Mouse (Mus musculus): ENCODE results near the gene Hoxc8.

Gene Hoxc8

DNA sequence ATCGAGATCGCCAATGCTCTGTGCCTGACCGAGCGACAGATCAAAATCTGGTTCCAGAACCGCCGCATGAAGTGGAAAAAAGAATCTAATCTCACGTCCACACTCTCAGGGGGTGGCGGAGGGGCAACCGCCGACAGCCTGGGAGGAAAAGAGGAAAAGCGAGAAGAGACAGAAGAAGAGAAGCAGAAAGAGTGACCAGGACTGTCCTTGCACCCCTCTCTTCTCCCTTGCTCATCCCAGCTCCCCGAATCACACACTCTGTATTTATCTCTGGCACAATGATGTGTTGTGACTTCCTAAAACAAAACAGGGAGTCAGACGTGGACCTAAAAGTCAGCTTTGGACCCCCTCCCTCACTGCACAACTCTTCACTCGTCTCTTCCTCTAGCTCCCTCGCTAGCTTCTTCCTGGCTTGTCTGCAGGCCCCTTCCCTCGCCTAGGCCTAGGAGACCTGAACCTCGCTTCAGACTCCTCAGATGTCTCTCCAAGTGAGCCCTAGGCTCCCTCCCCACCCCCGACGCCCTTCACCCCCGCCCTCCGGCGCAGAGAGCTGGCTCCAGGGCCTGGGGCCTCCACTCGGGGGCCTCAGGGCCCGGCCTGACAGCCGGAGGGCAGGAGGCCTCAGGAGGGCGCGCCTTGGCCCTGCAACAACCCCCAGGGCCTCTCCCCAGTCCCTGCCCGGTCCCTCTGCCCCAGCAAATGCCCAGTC, 20.6 kb downstream of the Hoxc8 start:
- DNase-seq = no peak

DNA sequence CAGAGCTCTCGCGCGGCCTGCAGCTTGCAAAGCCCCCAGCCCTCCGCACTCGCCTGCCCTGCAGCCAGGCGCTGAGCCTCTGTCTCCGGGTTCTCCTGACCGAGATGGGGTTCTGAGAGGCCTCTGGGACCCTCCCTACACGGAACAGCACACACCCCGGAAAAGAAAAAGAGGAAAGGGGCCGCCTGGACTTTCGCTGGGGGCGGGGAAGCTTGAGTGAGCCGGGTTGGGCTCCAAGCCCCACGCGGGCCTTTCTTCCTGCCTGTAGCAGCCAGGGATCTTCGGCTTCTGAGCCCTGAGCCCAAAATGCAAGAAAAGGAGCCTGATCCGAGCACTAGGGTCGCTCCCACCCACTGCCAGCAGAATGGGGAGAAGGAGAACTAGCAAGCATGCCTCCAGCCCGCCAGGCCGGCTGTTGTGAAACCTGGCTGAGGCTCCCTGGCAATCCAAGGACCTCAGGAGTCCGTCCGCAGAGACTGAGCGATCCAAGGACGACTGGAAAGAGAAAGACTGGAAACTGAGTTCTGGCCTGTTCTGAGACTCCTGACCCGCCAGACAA, 21.6 kb downstream of the Hoxc8 start:
- no peak for DNase-seq

DNA sequence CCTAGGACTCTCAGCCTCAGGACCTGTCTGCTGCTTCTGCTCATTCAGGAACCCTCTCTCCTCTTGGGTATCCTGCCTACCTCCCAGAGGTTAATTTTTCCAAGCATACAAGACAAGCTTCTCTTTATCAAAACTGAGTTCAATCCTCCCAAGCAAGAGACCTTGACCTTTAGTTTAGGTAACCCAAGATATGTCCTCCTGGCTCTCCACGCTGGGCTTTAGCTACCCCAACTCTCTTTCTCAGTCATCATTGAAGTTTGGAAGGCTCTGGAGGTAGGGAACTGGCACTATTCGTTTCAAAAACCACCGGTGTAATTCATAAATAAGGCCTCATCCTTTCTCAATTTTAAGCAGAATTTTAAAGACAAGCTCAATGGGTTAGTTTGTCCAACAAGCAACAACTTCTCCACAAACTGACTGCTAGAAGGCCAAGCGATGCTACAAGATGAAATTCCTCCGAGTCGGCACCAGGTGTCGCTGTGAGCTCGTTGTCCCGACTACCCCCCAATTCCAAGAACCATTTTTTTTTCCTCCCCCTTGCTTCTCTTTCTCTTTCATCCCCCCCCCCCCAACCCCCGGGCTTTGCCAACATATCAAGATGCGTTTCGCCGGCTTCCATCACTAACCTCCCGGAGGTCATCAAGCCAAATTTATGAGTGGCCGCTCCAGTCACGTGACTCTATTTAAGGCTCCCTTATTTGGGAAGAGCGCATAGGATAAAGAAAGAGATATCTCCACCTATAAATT, 23.0 kb downstream of the Hoxc8 start:
- peak in 1 of 2 experiments; percentile 43 for DNase-seq

DNA sequence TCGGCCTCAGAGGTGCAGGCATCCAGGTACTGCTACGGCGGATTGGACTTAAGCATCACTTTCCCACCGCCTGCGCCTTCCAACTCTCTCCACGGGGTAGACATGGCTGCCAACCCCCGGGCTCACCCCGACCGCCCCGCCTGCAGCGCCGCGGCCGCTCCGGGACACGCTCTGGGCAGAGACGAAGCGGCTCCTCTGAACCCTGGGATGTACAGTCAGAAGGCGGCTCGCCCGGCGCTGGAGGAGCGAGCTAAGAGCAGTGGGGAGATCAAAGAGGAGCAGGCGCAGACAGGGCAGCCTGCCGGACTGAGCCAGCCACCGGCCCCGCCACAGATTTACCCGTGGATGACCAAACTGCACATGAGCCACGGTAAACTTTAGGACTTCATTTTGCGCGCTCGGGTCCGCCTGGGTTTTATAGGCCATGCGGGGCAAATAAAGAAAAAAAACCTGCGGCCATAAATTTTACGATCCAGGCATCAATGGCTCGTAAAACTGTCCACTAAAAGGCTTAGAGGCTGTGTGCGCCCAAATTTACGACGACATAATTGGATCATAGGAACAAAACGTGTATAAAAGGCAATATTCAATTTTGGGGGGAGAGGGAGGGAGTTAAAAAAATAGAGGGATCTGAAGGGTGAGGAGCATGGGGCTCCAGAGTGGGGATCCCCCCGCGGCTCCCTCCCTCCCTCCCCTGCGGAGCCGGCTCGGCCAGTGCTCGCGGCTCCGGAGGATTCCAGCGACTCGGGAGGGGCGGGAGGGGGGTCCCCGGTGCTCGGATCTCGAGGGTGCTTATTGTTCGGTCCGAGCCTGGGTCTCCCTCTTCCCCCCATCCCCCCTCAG, 24.0 kb downstream of the Hoxc8 start:
- DNase-seq = no peak

DNA sequence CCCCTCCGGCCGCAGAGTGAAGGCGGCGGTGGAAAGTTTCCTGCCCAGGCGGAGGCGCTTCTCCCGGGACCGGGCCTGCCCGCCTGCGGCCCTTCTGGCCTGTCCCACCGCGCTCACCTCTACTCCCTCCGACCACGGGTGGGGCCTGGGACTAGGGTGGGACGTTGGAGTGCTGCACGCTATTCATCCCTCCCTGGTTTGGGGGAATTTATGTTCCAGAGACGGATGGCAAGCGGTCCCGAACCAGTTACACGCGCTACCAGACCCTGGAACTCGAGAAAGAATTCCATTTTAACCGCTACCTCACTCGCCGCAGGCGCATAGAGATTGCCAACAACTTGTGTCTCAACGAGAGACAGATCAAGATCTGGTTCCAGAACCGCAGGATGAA, 24.6 kb downstream of the Hoxc8 start:
- no peak for DNase-seq

DNA sequence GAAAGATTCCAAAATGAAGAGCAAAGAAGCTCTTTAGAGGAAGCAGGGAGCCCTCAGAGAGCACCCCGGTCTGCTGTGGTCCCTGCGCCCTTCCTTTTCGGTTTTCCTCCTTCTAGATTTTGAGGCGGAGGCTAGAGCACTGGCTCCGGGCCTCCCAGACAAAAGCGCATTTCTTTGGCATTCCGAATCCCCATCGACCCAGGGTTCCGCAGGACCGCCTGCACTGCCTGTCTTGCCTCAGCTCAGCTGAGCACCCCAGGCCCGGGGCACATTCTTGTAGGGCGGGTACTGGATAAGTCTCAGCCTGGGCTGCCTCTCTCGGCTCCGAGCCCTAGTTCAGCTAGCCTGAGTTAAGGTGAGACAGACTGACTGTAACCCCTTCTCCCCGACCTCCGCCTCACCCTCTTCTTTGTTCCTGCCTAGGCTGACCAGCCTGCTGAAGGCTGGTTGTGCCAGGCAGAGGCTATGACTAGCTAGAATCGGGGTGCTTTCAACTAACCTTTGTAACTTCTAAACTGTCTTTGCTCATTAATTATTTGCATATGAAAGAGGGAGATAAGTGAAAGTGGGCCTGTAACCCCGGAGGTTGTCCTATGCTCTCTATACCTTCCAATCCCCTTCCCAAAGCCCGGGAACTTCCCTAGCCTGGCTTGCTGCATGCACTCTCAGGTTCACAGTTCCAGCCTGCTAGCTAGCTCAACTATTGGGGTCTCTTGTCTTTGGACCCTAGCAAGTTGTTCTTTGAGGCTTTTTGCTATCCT, 25.2 kb downstream of the Hoxc8 start:
- DNase-seq = no peak

DNA sequence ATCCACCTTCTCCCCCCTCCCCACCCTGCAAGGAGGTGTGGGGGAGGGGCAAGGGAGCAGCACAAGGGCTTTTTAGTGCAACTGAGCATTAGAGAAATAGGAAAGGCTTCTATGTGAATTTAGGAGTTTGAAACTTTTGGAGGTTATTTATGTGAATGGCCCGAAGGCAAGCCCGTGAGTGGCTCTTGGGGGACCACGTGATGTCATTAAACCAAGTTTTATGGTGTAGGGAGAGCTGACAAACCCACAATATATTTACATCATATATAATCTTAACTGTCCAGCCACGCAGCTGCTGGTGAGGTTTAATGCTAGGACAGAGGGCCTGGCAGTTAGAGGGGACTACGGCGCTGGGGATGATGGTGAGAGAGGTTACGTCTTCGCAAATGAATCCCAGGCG, 28.2 kb downstream of the Hoxc8 start, which contains the start of gene Hoxc4:
Gene Hoxc4 (plus strand): TSS at position 299 of the 400 bp plus-strand sequence.
- no peak for DNase-seq

DNA sequence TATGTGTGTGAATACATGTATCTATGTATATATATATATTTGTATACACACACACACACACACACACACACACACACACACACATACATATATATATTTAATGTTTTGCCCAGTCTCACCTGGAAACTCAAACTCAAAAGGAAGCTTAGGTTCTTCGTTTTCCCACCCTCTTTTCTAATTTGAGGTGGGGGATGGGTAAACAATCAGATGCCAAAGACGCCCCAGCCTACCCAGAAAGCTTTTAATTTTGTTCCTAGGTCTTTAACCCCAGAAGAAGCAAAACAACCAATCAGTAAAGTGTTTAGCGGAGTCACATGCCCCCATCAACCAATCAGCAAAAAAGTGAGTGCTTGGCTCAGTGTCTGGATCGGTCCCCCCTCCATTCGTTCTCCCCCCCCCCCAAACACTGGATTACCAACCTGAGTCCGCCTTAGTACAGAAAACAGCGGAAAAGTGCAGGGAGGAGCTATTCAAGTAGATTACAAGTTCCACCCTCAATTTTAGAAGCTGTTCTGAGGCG, 30.6 kb downstream of the Hoxc8 start:
- no peak for DNase-seq

DNA sequence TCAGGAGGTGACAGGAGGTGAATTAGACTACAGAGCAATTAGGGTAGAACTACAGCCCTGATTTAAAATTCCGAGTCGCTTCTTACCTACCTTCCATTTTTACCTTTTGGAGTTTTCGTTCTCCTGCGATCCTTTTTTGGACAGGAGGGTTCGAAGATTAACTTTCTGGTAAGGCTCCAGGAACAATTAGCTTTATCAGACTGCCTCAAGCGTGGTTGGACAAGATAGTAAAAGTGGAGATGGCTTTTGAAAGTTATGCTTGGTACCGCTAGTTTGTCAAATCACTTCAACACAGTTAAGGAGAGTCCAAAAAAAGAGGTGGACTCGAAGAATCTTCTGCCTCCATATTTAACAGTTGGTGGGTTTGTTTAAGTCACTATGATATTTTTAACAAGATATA, 31.1 kb downstream of the Hoxc8 start:
- no peak for DNase-seq

DNA sequence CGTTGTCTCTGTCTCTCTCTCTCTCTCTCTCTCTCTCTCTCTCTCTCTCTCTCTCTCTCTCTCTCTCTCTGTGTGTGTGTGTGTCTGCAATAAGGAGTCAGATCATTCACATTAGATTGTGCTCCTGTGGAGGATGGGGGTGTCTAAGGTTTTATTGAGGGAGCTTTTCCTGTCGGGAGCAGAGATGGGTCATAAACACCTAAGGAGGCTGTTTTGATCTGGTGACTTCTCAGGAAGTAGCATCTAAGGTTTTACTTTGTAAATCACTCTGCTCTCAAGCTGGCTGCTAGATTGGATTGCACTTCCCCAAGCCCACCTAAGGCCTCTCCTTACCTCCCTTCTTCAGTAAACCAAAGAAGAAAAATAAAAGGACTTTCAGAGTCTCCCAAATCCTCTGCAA, 33.7 kb downstream of the Hoxc8 start:
- no peak for DNase-seq

DNA sequence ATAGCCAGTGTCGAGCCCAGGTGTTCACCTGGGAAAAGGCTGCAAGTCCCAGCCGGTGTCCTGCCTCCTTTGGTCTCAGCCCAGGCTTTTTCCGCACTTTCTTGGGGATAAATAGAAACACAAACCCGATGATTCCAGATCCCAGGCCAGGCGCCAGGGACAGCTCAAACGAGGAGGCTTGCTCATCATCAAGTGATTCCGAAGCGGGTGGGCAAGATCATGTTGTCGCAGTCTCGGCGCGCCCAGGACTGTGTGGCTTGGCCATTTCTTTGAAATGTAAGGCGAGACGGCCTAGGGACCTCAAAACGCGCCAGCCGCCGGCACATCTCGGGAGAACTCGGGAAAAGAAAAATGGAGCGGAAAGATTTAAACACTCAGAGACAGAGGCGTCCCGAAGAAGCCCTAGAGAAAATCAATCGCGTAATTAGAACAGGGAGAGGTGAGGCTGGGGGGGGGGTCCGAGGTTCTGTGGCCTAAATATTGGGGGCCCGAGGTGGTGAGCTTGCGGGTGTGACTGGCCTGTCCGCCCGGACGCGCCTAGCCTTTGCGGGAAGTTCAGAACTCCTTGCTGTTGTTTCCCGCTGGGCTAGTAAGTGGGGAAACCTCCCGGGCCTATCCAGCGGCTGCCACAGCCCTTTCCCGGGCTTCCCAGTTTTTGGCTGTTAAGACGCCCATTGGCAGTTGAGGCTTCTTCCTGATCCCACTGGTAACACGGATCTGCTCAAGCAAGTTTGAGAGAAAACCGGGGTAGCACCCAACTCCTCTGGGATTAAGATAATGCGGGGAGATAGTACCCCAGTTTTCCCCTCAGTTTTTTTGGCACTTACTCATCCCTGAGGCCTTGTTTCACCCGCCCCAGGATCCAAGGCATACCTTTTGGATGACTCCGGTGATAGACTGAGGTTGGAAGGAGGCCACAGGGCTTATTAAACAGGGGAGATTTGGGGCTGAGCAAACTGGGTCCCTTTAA, 37.1 kb downstream of the Hoxc8 start:
- DNase-seq = no peak

DNA sequence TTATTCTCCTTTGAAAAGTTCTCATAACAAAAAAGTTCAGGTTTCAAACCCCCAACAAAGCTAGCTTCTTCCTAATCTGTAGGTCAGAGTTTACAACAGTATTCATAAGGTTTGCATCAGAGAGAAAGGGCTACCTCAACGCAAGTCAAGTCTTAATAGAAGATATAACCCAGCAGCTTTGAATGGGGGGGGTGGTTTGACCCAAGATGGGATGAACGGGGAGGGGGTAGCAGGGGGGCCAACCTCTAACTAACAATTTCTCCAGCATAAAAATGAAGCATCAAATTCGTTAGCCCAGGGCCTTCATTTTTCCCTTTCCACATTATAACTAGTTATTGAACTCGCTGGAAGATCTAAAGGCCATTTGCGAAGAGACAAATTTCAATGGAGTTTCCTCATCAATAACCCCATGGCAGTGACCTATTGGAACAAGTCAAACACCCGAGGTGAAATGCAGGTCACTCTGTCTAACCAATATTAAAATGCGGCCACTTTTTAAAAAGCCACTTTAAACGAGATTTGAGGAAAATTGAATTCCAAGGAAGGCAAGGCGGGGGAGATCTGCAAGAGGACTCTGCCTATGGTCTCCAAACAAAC, 38.6 kb downstream of the Hoxc8 start:
- DNase-seq = no peak

DNA sequence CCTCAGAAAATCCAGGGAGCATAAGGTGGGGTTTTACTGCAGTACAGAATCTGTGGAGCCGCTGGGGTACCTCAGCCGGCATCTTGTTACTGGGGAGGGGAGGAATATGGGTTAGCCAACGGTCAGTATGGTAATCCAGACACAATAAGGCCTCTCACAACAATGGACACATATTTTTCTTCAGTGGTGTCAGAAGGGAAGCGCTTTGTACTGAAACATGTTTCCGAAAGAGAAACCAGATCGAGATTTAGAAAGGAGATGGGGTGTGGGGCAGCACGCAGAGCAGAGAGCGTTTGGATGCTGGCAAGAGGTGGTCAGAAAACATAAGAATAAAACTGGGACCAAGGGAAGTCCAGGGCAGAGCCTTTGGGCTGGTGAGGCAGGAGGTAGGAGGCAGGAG, 39.7 kb downstream of the Hoxc8 start:
- no peak for DNase-seq

DNA sequence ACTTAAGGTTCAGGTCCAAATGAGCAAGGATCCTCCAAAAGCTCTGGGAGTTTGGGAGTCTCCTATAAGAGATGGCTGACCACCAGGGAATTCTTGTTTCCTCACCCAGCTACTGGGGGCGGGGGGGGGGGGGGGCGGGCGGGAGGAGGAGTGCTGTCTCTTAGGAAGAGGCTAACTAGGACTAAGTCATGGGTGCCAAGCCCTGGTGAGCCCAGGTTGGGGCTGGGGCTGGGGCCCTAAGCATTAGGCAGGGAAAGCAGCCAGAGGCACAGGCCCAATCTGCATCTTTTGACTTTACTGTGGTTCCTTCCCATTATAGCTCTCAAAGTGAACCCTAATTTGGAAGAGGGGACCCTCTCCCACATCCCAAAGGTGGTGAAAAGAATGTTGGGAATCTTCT, 41.8 kb downstream of the Hoxc8 start:
- no peak for DNase-seq

DNA sequence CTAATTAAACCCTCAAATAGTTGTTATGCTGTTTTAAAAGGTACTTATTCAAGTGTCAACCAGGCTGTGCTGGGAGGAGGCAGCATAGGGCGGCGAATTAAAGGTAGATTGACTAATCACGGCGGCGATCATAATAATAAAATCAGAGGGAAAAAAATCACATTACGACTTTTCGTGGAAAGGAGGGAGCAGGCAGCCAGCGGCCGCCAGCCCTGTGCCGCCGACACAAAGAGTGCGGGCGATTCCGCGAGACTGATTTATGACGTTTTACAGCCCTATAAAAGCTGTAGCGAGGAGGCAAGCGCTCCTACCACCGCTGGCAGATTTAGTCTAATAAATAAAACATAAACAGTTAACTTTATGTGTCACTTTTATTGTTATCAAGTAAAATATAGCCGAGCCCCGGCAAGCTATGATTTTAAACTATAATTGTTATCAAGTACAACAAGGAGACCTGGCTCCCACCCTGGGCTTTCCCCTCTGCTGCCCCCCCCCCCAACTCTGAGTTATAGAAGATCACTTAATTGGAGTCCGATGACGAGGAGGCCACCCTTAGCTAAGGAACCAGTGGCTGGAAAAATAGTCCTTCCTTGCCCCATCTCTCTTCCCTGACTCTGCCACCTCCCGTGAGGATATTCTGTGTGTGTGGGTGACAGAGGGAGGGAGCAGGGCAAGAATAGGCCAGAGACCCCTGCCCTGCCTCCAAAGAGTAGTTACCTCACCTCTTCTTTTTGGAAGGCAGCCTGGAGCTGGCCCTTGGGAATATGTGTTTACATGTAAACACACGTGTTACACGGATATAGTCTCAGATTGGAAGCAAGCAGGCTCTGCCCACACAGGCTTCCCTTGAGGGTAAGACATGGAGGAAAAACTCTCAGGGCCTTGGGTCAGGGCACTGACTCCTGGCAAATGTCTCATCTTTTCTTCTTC, 42.5 kb downstream of the Hoxc8 start:
- no peak for DNase-seq

DNA sequence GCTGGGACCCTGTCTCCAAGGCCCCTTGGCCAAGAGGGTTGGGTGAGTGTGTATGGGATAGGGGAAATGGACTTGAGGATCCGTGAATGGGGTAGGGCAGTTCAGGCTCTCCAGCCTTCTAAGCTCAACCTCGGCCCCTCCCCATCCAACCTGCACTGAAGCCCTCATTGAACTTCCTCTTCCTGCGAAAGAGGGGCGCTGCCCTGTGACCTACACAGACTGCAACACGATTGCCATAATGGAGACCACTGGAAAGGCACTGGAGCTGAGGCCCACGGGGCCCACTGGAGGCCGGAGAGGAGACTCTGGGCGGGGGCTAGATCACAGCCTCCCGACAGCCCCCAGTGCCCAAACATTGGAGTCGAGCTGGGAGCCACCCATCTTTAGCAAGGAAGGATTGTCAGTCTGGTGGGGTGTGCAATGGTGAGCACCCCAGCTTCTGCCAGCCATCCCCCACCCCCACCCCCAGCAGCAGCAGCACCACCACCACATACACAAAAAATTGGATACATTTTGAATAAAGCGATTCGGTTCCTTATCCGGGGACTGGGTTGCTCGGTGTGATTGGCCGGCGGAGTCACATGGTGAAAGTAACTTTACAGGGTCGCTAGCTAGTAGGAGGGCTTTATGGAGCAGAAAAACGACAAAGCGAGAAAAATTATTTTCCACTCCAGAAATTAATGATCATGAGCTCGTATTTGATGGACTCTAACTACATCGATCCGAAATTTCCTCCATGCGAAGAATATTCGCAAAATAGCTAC, 43.8 kb downstream of the Hoxc8 start:
- no peak for DNase-seq

DNA sequence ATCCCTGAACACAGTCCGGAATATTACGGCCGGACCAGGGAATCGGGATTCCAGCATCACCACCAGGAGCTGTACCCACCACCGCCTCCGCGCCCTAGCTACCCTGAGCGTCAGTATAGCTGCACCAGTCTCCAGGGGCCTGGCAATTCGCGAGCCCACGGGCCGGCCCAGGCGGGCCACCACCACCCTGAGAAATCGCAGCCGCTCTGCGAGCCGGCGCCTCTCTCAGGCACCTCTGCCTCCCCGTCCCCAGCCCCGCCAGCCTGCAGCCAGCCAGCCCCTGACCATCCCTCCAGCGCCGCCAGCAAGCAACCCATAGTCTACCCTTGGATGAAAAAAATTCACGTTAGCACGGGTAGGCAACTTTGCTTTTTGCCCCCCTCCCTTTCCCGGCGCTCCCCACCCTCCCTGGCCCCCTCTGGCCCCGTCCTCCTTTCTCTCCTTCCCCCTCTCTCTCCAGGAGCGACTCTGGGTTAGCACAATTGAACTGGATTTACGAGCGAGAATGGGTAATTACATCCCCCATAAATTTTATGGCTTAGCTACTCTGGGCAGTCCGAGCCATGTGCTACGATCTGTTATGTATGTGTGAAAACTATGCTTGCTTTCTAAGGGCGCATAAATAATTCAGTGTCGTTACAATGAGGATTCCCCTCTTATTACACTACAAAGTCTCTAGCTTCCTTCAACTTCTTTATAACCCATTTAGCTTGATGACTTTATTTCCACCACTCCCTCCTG, 44.6 kb downstream of the Hoxc8 start:
- DNase-seq = no peak

DNA sequence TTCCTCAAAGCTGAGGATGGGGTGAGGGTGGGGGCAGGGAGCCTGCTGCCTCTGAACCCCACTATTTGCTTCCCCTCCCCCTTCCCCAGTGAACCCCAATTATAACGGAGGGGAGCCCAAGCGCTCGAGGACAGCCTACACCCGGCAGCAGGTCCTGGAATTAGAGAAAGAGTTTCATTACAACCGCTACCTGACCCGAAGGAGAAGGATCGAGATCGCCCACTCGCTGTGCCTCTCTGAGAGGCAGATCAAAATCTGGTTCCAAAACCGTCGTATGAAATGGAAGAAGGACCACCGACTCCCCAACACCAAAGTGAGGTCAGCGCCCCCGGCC, 45.1 kb downstream of the Hoxc8 start:
- no peak for DNase-seq
